Mouse (Mus musculus) midbrain, embryonic 15.5 days (tissue): ENCODE measurements at regions not wholly inside any gene's neighbourhood (a gene's known extent, or its start where the extent isn't known, plus 50 kb on each side); places are given as distances from the start of the nearest gene placed in this dataset.
"Not testable (repeated sequence)": the region's sequence is repeated elsewhere in the genome, so short reads cannot be mapped to it uniquely, and the experiment has no call there.

Experiments
- ATAC-seq: fragments of 200-750 bp; cut with Nextera tagmentation; replicated peaks from 2 replicates; pipeline ENCODE4 v1.8.0; 2017; ENCODE audit warnings: moderate TSS enrichment
- H3K27ac ChIP-seq: fragments of 300-500 bp; sonication (generic); 2 replicates; pipeline ENCODE4 v1.5.1; 2015; ENCODE audit warnings: mild to moderate bottlenecking, inconsistent platforms
- H3K27me3 ChIP-seq: fragments of 300-500 bp; sonication (generic); replicated peaks from 2 replicates; pipeline ENCODE4 v1.6.1; 2015; ENCODE audit warnings: inconsistent platforms
- H3K36me3 ChIP-seq: fragments of 300-500 bp; sonication (generic); replicated peaks from 2 replicates; pipeline ENCODE4 v1.6.1; 2015; ENCODE audit warnings: inconsistent platforms
- H3K4me1 ChIP-seq: fragments of 300-500 bp; sonication (generic); 2 replicates; pipeline ENCODE4 v1.6.1; 2015; ENCODE audit warnings: inconsistent platforms
- H3K4me2 ChIP-seq: fragments of 300-500 bp; sonication (generic); 2 replicates; pipeline ENCODE4 v1.6.1; 2015; ENCODE audit warnings: inconsistent platforms, mild to moderate bottlenecking, moderate library complexity
- H3K4me3 ChIP-seq: fragments of 300-500 bp; sonication (generic); 2 replicates; pipeline ENCODE4 v1.5.1; 2015; ENCODE audit warnings: mild to moderate bottlenecking, inconsistent platforms
- H3K9ac ChIP-seq: fragments of 300-500 bp; sonication (generic); 2 replicates; pipeline ENCODE4 v1.6.1; 2015; ENCODE audit warnings: mild to moderate bottlenecking, inconsistent platforms
- H3K9me3 ChIP-seq: fragments of 300-500 bp; sonication (generic); 2 replicates; pipeline ENCODE4 v1.6.1; 2016; ENCODE audit warnings: inconsistent platforms
- WGBS: fragments of 180-500 bp; shearing (Covaris S2); methylation state at CpG from one replicate; pipeline ENCODE4 v1.1.7; 2015; ENCODE audit warnings: mixed read lengths; 5-methylcytosine and 5-hydroxymethylcytosine counted together

GRCm38 (mm10) chr15:34027111-34027510 lies 330.6 kb downstream of the 9430069I07Rik start:
- ATAC-seq, H3K9me3 ChIP-seq, H3K4me1 ChIP-seq, H3K4me3 ChIP-seq, H3K27ac ChIP-seq, H3K4me2 ChIP-seq, H3K27me3 ChIP-seq, H3K36me3 ChIP-seq, H3K9ac ChIP-seq: not testable (repeated sequence)
- WGBS: 89% methylated on average over 8 of the region's 8 CpGs

GRCm38 (mm10) chr15:34025396-34025795 lies 332.3 kb downstream of the 9430069I07Rik start:
- no peaks in the 10 kb centered on the region for H3K27me3 ChIP-seq
- H3K36me3 ChIP-seq: no peaks in the 10 kb centered on the region
- no peak overlapping the region for H3K9ac ChIP-seq
- H3K27ac ChIP-seq: no peak overlapping the region
- H3K4me2 ChIP-seq: no peak overlapping the region
- ATAC-seq: no peak
- H3K4me3 ChIP-seq: no peak overlapping the region
- WGBS: 88% methylated on average over 2 of the region's 2 CpGs
- H3K4me1 ChIP-seq: no peaks in the 10 kb centered on the region
- H3K9me3 ChIP-seq: no peaks in the 10 kb centered on the region

- H3K9me3 ChIP-seq: no peaks in the 10 kb centered on the region
- no peaks in the 10 kb centered on the region for H3K36me3 ChIP-seq
- no peak overlapping the region for H3K9ac ChIP-seq
- no peak overlapping the region for H3K4me3 ChIP-seq
- no peak overlapping the region for H3K27ac ChIP-seq
- WGBS: 32% methylated on average over 11 of the region's 11 CpGs
- peak; percentile 83 for ATAC-seq
- 0 out of 2 replicates have a peak overlapping the region, but pooled peaks have one; percentile 14 for H3K4me2 ChIP-seq
- no peaks in the 10 kb centered on the region for H3K27me3 ChIP-seq
- no peaks in the 10 kb centered on the region for H3K4me1 ChIP-seq
These were observed 335.8 kb downstream of the 9430069I07Rik start for GRCm38 (mm10) chr15:34021857-34022256.

- Histone ChIP-seq H3K9me3 (no peaks in the 10 kb centered on the region), H3K4me1 (no peaks in the 10 kb centered on the region), H3K36me3 (no peaks in the 10 kb centered on the region), H3K4me2 (peak overlapping the region; percentile 12; the same call in 1 of the 2 replicates), H3K27ac (no peak overlapping the region), H3K4me3 (no peak overlapping the region), H3K9ac (no peak overlapping the region), H3K27me3 (no peaks in the 10 kb centered on the region)
- ATAC-seq: peak; percentile 81
- WGBS: 47% methylated on average over 13 of the region's 13 CpGs
These were observed 341.1 kb downstream of the 9430069I07Rik start for GRCm38 (mm10) chr15:34016397-34017156.

- 31% methylated on average over 1 of the region's 1 CpGs for WGBS
- no peaks in the 10 kb centered on the region for H3K27me3 ChIP-seq
- no peak for ATAC-seq
These were observed 349.1 kb downstream of the 9430069I07Rik start for GRCm38 (mm10) chr15:34008591-34008990.

GRCm38 (mm10) chr15:33992383-33992782 lies 365.3 kb downstream of the 9430069I07Rik start:
- H3K36me3 ChIP-seq: no peaks in the 10 kb centered on the region
- no peaks in the 10 kb centered on the region for H3K4me1 ChIP-seq
- no peak overlapping the region for H3K4me3 ChIP-seq
- no peaks in the 10 kb centered on the region for H3K9me3 ChIP-seq
- no peak for ATAC-seq
- no peak overlapping the region for H3K9ac ChIP-seq
- 95% methylated on average over 4 of the region's 4 CpGs for WGBS
- H3K4me2 ChIP-seq: no peak overlapping the region
- H3K27me3 ChIP-seq: no peaks in the 10 kb centered on the region
- no peak overlapping the region for H3K27ac ChIP-seq

More at GRCm38 (mm10) chr15:34008591-34008990, 349.1 kb downstream of the 9430069I07Rik start:
- Histone ChIP-seq H3K27ac (no peak overlapping the region), H3K36me3 (no peaks in the 10 kb centered on the region), H3K4me3 (no peak overlapping the region), H3K9me3 (no peaks in the 10 kb centered on the region), H3K9ac (no peak overlapping the region), H3K4me2 (no peak overlapping the region), H3K4me1 (no peaks in the 10 kb centered on the region)

GRCm38 (mm10) chr15:33975077-33975476 lies 382.6 kb downstream of the 9430069I07Rik start:
- Histone ChIP-seq H3K4me2 (no peak overlapping the region), H3K4me3 (no peak overlapping the region), H3K9ac (no peak overlapping the region), H3K36me3 (no peaks in the 10 kb centered on the region), H3K4me1 (no peaks in the 10 kb centered on the region), H3K27ac (no peak overlapping the region), H3K9me3 (no peaks in the 10 kb centered on the region), H3K27me3 (no peaks in the 10 kb centered on the region)
- WGBS: 36% methylated on average over 1 of the region's 1 CpGs
- no peak for ATAC-seq

GRCm38 (mm10) chr15:33973466-33973865 lies 384.2 kb downstream of the 9430069I07Rik start:
- Histone ChIP-seq H3K36me3 (no peaks in the 10 kb centered on the region), H3K4me1 (no peaks in the 10 kb centered on the region), H3K27ac (no peak overlapping the region), H3K4me3 (no peak overlapping the region), H3K4me2 (no peak overlapping the region), H3K27me3 (no peaks in the 10 kb centered on the region), H3K9me3 (no peaks in the 10 kb centered on the region), H3K9ac (no peak overlapping the region)
- no peak for ATAC-seq
- 79% methylated on average over 3 of the region's 3 CpGs for WGBS

DNA sequence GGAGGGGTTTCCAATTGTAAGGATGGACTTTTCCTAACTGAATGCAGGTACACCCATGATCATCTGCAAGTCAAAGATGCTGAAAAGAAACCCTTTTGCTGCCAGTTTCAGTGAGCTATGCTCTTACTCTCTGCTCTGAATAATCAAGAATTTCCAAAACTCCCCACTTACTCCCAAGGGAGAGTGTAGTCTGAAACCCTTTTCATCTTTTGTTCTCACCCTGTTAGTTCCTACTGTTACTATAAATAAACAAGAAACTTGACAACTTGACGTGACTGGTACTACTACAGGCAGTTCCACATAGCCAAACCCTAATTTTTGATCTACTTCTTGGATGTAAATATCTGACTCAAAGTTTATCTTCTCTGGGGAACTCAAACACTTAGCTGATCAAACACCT lies 388.3 kb downstream of the 9430069I07Rik start:
- ATAC-seq: no peak
- Histone ChIP-seq H3K27ac (no peak overlapping the region), H3K36me3 (no peaks in the 10 kb centered on the region), H3K4me1 (no peaks in the 10 kb centered on the region), H3K9ac (no peak overlapping the region), H3K27me3 (no peaks in the 10 kb centered on the region), H3K9me3 (no peaks in the 10 kb centered on the region), H3K4me3 (no peak overlapping the region), H3K4me2 (no peak overlapping the region)
- WGBS: 61% methylated on average over 1 of the region's 1 CpGs

DNA sequence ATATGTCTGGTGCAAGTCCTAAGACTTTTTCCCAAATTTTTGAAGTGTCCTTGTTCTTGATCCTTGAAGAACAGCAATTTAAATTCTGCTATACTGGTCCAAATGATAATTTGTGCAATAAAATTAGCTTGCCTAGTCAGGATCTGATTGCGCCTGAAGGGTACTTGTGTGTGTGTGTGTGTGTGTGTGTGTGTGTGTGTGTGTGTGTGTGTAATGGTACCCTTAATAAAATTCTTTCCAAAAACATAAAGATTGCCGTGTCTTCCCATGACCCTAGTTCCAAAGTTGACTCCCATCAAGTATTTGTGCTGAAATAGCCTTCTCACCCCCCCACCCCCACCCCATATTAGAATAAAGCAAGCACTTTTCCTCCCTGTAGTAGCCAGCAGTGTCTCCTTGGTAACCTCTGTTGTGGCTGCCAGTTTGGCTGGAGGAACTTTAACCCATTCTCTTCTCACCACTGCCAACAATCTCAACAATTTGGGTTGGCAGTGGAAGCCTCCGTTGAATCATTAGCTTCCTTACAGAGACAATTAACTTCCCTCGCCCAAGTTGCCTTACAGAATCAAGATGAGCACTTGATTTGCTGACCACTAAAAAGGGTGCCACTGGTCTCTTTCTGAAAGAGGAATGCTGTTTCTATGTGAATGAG lies 422.5 kb downstream of the 9430069I07Rik start:
- Histone ChIP-seq H3K9ac (no peak overlapping the region), H3K27ac (no peak overlapping the region), H3K27me3 (no peaks in the 10 kb centered on the region), H3K4me2 (no peak overlapping the region), H3K4me3 (no peak overlapping the region), H3K36me3 (no peaks in the 10 kb centered on the region), H3K9me3 (no peaks in the 10 kb centered on the region), H3K4me1 (no peaks in the 10 kb centered on the region)
- ATAC-seq: peak; percentile 78; the same call in 1 of the 2 replicates
- 73% methylated on average over 4 of the region's 4 CpGs for WGBS

- Histone ChIP-seq H3K4me1 (no peaks in the 10 kb centered on the region), H3K9me3 (no peaks in the 10 kb centered on the region), H3K4me3 (no peak overlapping the region), H3K27me3 (no peaks in the 10 kb centered on the region), H3K4me2 (no peak overlapping the region), H3K9ac (no peak overlapping the region), H3K36me3 (no peaks in the 10 kb centered on the region), H3K27ac (no peak overlapping the region)
- peak; percentile 63 for ATAC-seq
- 49% methylated on average over 2 of the region's 2 CpGs for WGBS
These were observed 431.2 kb downstream of the 9430069I07Rik start for GRCm38 (mm10) chr15:33926446-33926845.

DNA sequence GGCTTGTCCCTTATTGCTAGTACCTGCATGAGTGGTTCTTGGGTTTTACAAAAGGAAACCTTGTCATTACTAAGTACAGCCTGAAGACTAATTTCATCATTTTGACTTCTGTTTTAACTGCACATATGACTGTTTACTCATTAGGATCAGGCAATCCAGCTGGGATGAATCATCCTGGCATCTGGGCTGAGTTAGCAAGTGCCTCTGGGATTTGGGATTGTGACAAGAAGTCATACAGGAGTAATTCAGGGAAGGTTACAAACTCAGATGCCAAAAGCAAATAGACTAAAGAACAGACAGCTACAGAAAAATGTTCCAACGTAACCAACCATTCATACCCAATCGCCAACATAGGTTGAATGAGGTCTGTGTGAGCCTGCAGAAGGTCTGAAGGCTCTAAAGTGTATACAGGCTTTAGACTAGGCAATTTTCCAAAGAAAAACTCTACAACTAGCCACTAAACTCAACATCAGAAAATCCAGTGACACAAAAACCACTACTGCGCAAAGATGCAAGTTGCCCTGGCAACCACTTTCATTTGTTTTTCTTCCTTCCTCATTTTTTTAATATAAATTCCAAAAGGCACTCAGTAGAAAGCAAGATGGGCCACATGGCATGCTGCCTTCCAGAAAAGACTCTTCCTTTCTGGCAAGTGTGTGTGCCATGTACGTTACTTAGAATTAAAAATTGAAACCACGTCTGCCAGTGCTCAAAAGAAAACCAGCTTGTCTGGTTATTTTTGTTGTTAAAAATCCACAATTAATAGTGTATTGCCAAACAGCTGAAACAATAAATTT lies 433.4 kb downstream of the 9430069I07Rik start:
- Histone ChIP-seq H3K9ac (no peak overlapping the region), H3K27ac (no peak overlapping the region), H3K36me3 (no peaks in the 10 kb centered on the region), H3K4me2 (no peak overlapping the region), H3K9me3 (no peaks in the 10 kb centered on the region), H3K27me3 (no peaks in the 10 kb centered on the region), H3K4me3 (no peak overlapping the region), H3K4me1 (no peaks in the 10 kb centered on the region)
- no peak for ATAC-seq
- WGBS: 76% methylated on average over 5 of the region's 5 CpGs
